Mouse (Mus musculus): ENCODE measurements around the gene Marcksl1. TPM values are rescaled to one million over a fixed set of nuclear protein-coding genes. Genes with fewer than 3 reads are reported as not detected.
A peak's percentile ranks its signal among the peaks of the same experiment; 100 is the strongest.

Marcksl1 gene
- total and polyA plus RNA-seq, 3 experiments = 25.3 to 62.7 TPM; not detected in 1

DNA sequence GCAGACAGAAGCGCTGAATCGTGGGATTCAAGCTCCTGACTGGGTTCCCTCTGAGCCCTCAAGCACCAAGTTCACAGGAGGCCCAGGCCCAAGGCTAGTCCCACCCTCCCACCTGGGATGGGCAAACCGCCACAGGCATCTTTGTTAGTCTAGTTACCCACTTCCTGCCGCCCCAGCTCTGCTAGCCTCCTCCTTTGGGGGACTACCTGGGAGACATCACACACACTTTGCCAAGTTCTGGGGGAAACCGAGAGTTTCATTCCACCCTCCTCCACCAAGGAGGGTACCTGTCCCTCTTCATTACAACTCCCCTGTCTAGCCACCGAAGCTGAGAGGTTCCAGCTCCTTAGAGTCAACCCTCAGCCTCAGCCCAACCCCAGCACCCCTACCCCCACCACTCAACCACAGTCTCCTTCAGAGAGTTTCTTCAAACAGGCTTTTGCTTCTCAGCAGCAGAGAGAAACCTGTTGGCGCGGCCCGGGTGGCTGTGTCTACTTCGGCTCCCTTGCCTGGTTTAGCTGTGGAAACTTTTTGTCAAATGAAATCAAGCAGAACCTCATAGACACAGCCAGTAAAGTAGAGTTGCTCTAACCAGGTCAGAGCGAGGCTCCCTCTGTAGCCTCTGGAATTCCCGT lies 45.1 kb downstream of the Marcksl1 start:
- Histone ChIP-seq H3K27me3 (ENCODE audit: control insufficient read depth in 1 of 2, insufficient read depth in 2 of 2, low read length in 2 of 2) (no peaks in the 10 kb centered on the region), H3K4me1 (ENCODE audit: control insufficient read depth in 1 of 2, insufficient read depth in 2 of 2, low read length in 2 of 2) (peaks cover 0 to 15% of the 10 kb centered on the region in 2 experiments; a peak in 2 of 4 replicates), H3K9ac (ENCODE audit: control insufficient read depth, low read depth, low read length, poor library complexity, severe bottlenecking) (no peak overlapping the region)

GRCm38 (mm10) chr4:129561184-129561583 lies 47.8 kb downstream of the Marcksl1 start:
- no peak overlapping the region for H3K9ac ChIP-seq (ENCODE audit: control insufficient read depth, low read depth, low read length, poor library complexity, severe bottlenecking)
- no peaks in the 10 kb centered on the region for H3K9me3 ChIP-seq (replicated peaks; ENCODE audit: insufficient read depth, low read length)
- no peak overlapping the region for H3K4me3 ChIP-seq (ENCODE audit: control insufficient read depth in 1 of 2, insufficient read depth in 1 of 2, low read depth in 2 of 2, low read length in 2 of 2)
- H3K4me1 ChIP-seq (ENCODE audit: control insufficient read depth in 1 of 2, insufficient read depth in 2 of 2, low read length in 2 of 2) = peaks cover 0 to 8% of the 10 kb centered on the region in 2 experiments; a peak in 2 of 4 replicates
- DNase-seq (ENCODE audit: low read depth, low spot score) = no peak
- H3K27me3 ChIP-seq (ENCODE audit: control insufficient read depth in 1 of 2, insufficient read depth in 2 of 2, low read length in 2 of 2) = no peaks in the 10 kb centered on the region; a peak in 2 of 4 replicates
- no peak overlapping the region for H3K27ac ChIP-seq (ENCODE audit: control insufficient read depth, low read depth, low read length)
- peaks cover 1% of the 10 kb centered on the region; the same call in 1 of the 2 replicates for H3K79me2 ChIP-seq (ENCODE audit: control insufficient read depth, insufficient read depth, low read length, poor library complexity)
- H3K36me3 ChIP-seq (ENCODE audit: control insufficient read depth in 1 of 2, insufficient read depth in 2 of 2, low read length in 2 of 2) = no peaks in the 10 kb centered on the region; a peak in 2 of 4 replicates
- TF ChIP-seq TCF12 (IDR thresholded peaks at IDR 0.05; ENCODE audit: low read depth, low read length) = peak; percentile 45; the same call in 1 of the 2 replicates
- no peak for TF ChIP-seq TAL1 (IDR thresholded peaks at IDR 0.05; ENCODE audit: low read length)
- TF ChIP-seq JUND (IDR thresholded peaks at IDR 0.05; ENCODE audit: low read depth, low read length) = no peak
- TF ChIP-seq NELFE (IDR thresholded peaks at IDR 0.05; ENCODE audit: low read depth, low read length) = no peak
- TF ChIP-seq ZNF384 (IDR thresholded peaks at IDR 0.05; ENCODE audit: low read depth, low read length) = no peak
- no peak for TF ChIP-seq MAZ (IDR thresholded peaks at IDR 0.05; ENCODE audit: low read depth, low read length)
- TF ChIP-seq SMC3 (IDR thresholded peaks at IDR 0.05; ENCODE audit: low read depth, low read length) = no peak
- no peak for TF ChIP-seq ZMIZ1 (IDR thresholded peaks at IDR 0.05; ENCODE audit: low read depth, low read length)
- peak; percentile 64 for TF ChIP-seq GATA1 (IDR thresholded peaks at IDR 0.05; ENCODE audit: low read depth, low read length)
- TF ChIP-seq CHD2 (IDR thresholded peaks at IDR 0.05; ENCODE audit: low read length) = no peak
- TF ChIP-seq SIN3A (IDR thresholded peaks at IDR 0.05; ENCODE audit: low read length) = no peak
- TF ChIP-seq ZC3H11A (IDR thresholded peaks at IDR 0.05; ENCODE audit: low read depth, low read length) = no peak
- no peak for TF ChIP-seq NRF1 (IDR thresholded peaks at IDR 0.05; ENCODE audit: insufficient read depth, low read depth, low read length, poor library complexity, severe bottlenecking)
- no peak for TF ChIP-seq UBTF (IDR thresholded peaks at IDR 0.05; ENCODE audit: borderline replicate concordance, insufficient read depth, low read depth, low read length)
- TF ChIP-seq MAX (IDR thresholded peaks at IDR 0.05; ENCODE audit: low read length) = no peak
- 0 out of 4 replicates have a peak, but pooled peaks of 1 of the 2 experiments have one; percentile 21 for TF ChIP-seq EP300 (IDR thresholded peaks at IDR 0.05; ENCODE audit: low read depth in 1 of 2, low read length in 2 of 2)
- TF ChIP-seq USF1 (IDR thresholded peaks at IDR 0.05; ENCODE audit: low read depth, low read length) = no peak
- TF ChIP-seq MEF2A (IDR thresholded peaks at IDR 0.05; ENCODE audit: extremely low read depth, insufficient replicate concordance, low read depth, low read length, poor library complexity, severe bottlenecking) = no peak
- 0 out of 2 replicates have a peak, but pooled peaks have one; percentile 27 for TF ChIP-seq RCOR1 (IDR thresholded peaks at IDR 0.05; ENCODE audit: low read depth, low read length)
- TF ChIP-seq CTCF (IDR thresholded peaks at IDR 0.05 in 2 of 3, conservative IDR thresholded peaks at IDR 0.05 in 1 of 3; ENCODE audit: control insufficient read depth in 1 of 3, insufficient read depth in 1 of 3, low read depth in 2 of 3, low read length in 3 of 3, poor library complexity in 1 of 3, severe bottlenecking in 1 of 3) = no peak
- no peak for TF ChIP-seq USF2 (IDR thresholded peaks at IDR 0.05; ENCODE audit: borderline replicate concordance in 1 of 2, insufficient read depth in 1 of 2, low read depth in 1 of 2, low read length in 2 of 2)
- no peak for TF ChIP-seq MXI1 (IDR thresholded peaks at IDR 0.05; ENCODE audit: low read depth, low read length)
- TF ChIP-seq TBP (IDR thresholded peaks at IDR 0.05; ENCODE audit: low read depth, low read length) = no peak

More for the DNA sequence above, 45.1 kb downstream of the Marcksl1 start:
- no peaks in the 10 kb centered on the region for H3K9me3 ChIP-seq (replicated peaks; ENCODE audit: insufficient read depth, low read length)
- H3K27ac ChIP-seq (ENCODE audit: control insufficient read depth, low read depth, low read length) = no peak overlapping the region
- no peak for DNase-seq (ENCODE audit: low read depth, low spot score)
- H3K36me3 ChIP-seq (ENCODE audit: control insufficient read depth in 1 of 2, insufficient read depth in 2 of 2, low read length in 2 of 2) = peaks cover 0 to 2% of the 10 kb centered on the region in 2 experiments; a peak in 2 of 4 replicates
- H3K79me2 ChIP-seq (ENCODE audit: control insufficient read depth, insufficient read depth, low read length, poor library complexity) = peaks cover 1% of the 10 kb centered on the region; the same call in 1 of the 2 replicates
- no peak for TF ChIP-seq EP300 (IDR thresholded peaks at IDR 0.05; ENCODE audit: low read depth in 1 of 2, low read length in 2 of 2)
- no peak for TF ChIP-seq RCOR1 (IDR thresholded peaks at IDR 0.05; ENCODE audit: low read depth, low read length)
- no peak for TF ChIP-seq CHD2 (IDR thresholded peaks at IDR 0.05; ENCODE audit: low read length)
- TF ChIP-seq ZMIZ1 (IDR thresholded peaks at IDR 0.05; ENCODE audit: low read depth, low read length) = no peak
- TF ChIP-seq POLR2AphosphoS2 (IDR thresholded peaks at IDR 0.05; ENCODE audit: low read length) = no peak
- no peak for TF ChIP-seq E2F4 (IDR thresholded peaks at IDR 0.05; ENCODE audit: borderline replicate concordance, low read depth, low read length)
- no peak for TF ChIP-seq CHD1 (IDR thresholded peaks at IDR 0.05; ENCODE audit: low read depth, low read length)
- no peak for TF ChIP-seq NRF1 (IDR thresholded peaks at IDR 0.05; ENCODE audit: insufficient read depth, low read depth, low read length, poor library complexity, severe bottlenecking)
- no peak for TF ChIP-seq TBP (IDR thresholded peaks at IDR 0.05; ENCODE audit: low read depth, low read length)
- no peak for TF ChIP-seq GABPA (IDR thresholded peaks at IDR 0.05; ENCODE audit: low read depth, low read length)
- TF ChIP-seq MEF2A (IDR thresholded peaks at IDR 0.05; ENCODE audit: extremely low read depth, insufficient replicate concordance, low read depth, low read length, poor library complexity, severe bottlenecking) = no peak
- TF ChIP-seq MXI1 (IDR thresholded peaks at IDR 0.05; ENCODE audit: low read depth, low read length) = no peak
- TF ChIP-seq TAL1 (IDR thresholded peaks at IDR 0.05; ENCODE audit: low read length) = no peak
- TF ChIP-seq SMC3 (IDR thresholded peaks at IDR 0.05; ENCODE audit: low read depth, low read length) = no peak
- TF ChIP-seq MYC (IDR thresholded peaks at IDR 0.05; ENCODE audit: low read depth, low read length) = no peak
- no peak for TF ChIP-seq CTCF (IDR thresholded peaks at IDR 0.05 in 2 of 3, conservative IDR thresholded peaks at IDR 0.05 in 1 of 3; ENCODE audit: control insufficient read depth in 1 of 3, insufficient read depth in 1 of 3, low read depth in 2 of 3, low read length in 3 of 3, poor library complexity in 1 of 3, severe bottlenecking in 1 of 3)
- no peak for TF ChIP-seq MYB (IDR thresholded peaks at IDR 0.05; ENCODE audit: low read depth, low read length)
- TF ChIP-seq SIN3A (IDR thresholded peaks at IDR 0.05; ENCODE audit: low read length) = no peak
- TF ChIP-seq GATA1 (IDR thresholded peaks at IDR 0.05; ENCODE audit: low read depth, low read length) = no peak
- no peak for TF ChIP-seq NELFE (IDR thresholded peaks at IDR 0.05; ENCODE audit: low read depth, low read length)
- H3K4me3 ChIP-seq (ENCODE audit: control insufficient read depth in 1 of 2, insufficient read depth in 1 of 2, low read depth in 2 of 2, low read length in 2 of 2) = no peak overlapping the region
